Mouse (Mus musculus) limb, embryonic 14.5 days (tissue): ENCODE data around the gene Smg6. TPM values are rescaled to one million over a fixed set of nuclear protein-coding genes. Genes with fewer than 3 reads are reported as not detected.

Source experiments
- ATAC-seq: fragments of 200-750 bp; cut with Nextera tagmentation; 2 replicates; pipeline ENCODE4 v1.8.0; 2017; ENCODE audit warnings: low read depth, moderate number of reproducible peaks, moderate TSS enrichment; ENCODE audit not compliant: low FRiP score
- DNase-seq: peaks from one replicate; pipeline ENCODE4 v3.0.0-alpha.2; 2015; ENCODE audit warnings: low spot score
- H3K27ac ChIP-seq: fragments of 300-500 bp; sonication (generic); replicated peaks from 2 replicates; pipeline ENCODE4 v1.5.1; 2014; ENCODE audit warnings: low read depth, mild to moderate bottlenecking, low read length, moderate library complexity, mixed read lengths
- H3K27me3 ChIP-seq: fragments of 300-500 bp; sonication (generic); 2 replicates; pipeline ENCODE4 v1.6.1; 2014; ENCODE audit warnings: low read length, mixed read lengths; ENCODE audit not compliant: control insufficient read depth, insufficient read depth
- H3K36me3 ChIP-seq: fragments of 300-500 bp; sonication (generic); 2 replicates; pipeline ENCODE4 v1.6.1; 2014; ENCODE audit warnings: mild to moderate bottlenecking, low read length, moderate library complexity, mixed read lengths; ENCODE audit not compliant: control insufficient read depth, insufficient read depth
- H3K4me1 ChIP-seq: fragments of 300-500 bp; sonication (generic); 2 replicates; pipeline ENCODE4 v1.6.1; 2014; ENCODE audit warnings: antibody characterized with exemption, low read length, mixed read lengths; ENCODE audit not compliant: control insufficient read depth, insufficient read depth
- H3K4me2 ChIP-seq: fragments of 300-500 bp; sonication (generic); replicated peaks from 2 replicates; pipeline ENCODE4 v1.6.1; 2014; ENCODE audit warnings: low read depth, mild to moderate bottlenecking, low read length, moderate library complexity; ENCODE audit not compliant: severe bottlenecking
- H3K4me3 ChIP-seq: fragments of 300-500 bp; sonication (generic); replicated peaks from 2 replicates; pipeline ENCODE4 v1.5.1; 2014; ENCODE audit warnings: low read length
- H3K9ac ChIP-seq: fragments of 300-500 bp; sonication (generic); 2 replicates; pipeline ENCODE4 v1.6.1; 2014; ENCODE audit warnings: mild to moderate bottlenecking, low read depth, low read length, moderate library complexity; ENCODE audit not compliant: severe bottlenecking
- H3K9me3 ChIP-seq: fragments of 300-500 bp; sonication (generic); 2 replicates; pipeline ENCODE4 v1.6.1; 2016; ENCODE audit warnings: low read length; ENCODE audit not compliant: control insufficient read depth
- POLR2A ChIP-seq: fragments of 200-500 bp; IDR thresholded peaks from 2 replicates; pipeline ENCODE4 v1.8.0; 2012; ENCODE audit warnings: inconsistent platforms, mild to moderate bottlenecking, moderate library complexity, borderline replicate concordance; ENCODE audit not compliant: insufficient read depth, insufficient read length; ENCODE audit errors: extremely low read depth
- WGBS: fragments of 180-500 bp; shearing (Covaris S2); extraction: QIAGEN DNeasy Blood & Tissue Kit; methylation state at CpG from one replicate; pipeline ENCODE4 v1.1.7; 2014; 5-methylcytosine and 5-hydroxymethylcytosine counted together
- polyA plus RNA-seq, 2 experiments: library from polyadenylated mRNA; depleted of rRNA in 1 of 2; stranded (reverse) in 1 of 2; unstranded in 1 of 2; fragments of >200 nt; fragmentation: Nextera tagmentation in 1 of 2; extraction: Ambion mirVana in 1 of 2; gene quantifications; 2 replicates each; pipeline versions ENCODE4 v1.2.1 to v1.2.3; 2012 to 2014

Gene Smg6
- polyA plus RNA-seq, 2 experiments: 16.0 to 36.5 TPM

GRCm38 (mm10) chr11:75158432-75158831, 232.8 kb downstream of the Smg6 start:
- no peak for TF ChIP-seq POLR2A
- no peaks in the 10 kb centered on the region for H3K27me3 ChIP-seq
- no peak overlapping the region for H3K9ac ChIP-seq
- H3K36me3 ChIP-seq: peaks cover 45% of the 10 kb centered on the region
- no peaks in the 10 kb centered on the region for H3K9me3 ChIP-seq
- no peak overlapping the region for H3K4me3 ChIP-seq
- no peak overlapping the region for H3K4me2 ChIP-seq
- no peak overlapping the region for H3K27ac ChIP-seq
- no peak for ATAC-seq
- 90% methylated on average over 14 of the region's 14 CpGs for WGBS
- DNase-seq: no peak
- H3K4me1 ChIP-seq: peaks cover 29% of the 10 kb centered on the region

GRCm38 (mm10) chr11:75159564-75159963, 233.9 kb downstream of the Smg6 start:
- 70% methylated on average over 2 of the region's 2 CpGs for WGBS
- peak; percentile 6; the same call in 1 of the 2 replicates for ATAC-seq
- H3K36me3 ChIP-seq: peaks cover 54% of the 10 kb centered on the region

GRCm38 (mm10) chr11:75160954-75161353, 235.3 kb downstream of the Smg6 start:
- Histone ChIP-seq H3K36me3 (peaks cover 68% of the 10 kb centered on the region), H3K27ac (peak overlapping the region; percentile 21; the same call in 1 of the 2 replicates), H3K9ac (no peak overlapping the region), H3K4me3 (no peak overlapping the region), H3K4me2 (no peak overlapping the region), H3K9me3 (no peaks in the 10 kb centered on the region), H3K4me1 (peaks cover 42% of the 10 kb centered on the region), H3K27me3 (peaks cover 17% of the 10 kb centered on the region)
- WGBS: 86% methylated on average over 7 of the region's 7 CpGs
- TF ChIP-seq POLR2A: no peak
- DNase-seq (no peak), ATAC-seq (no peak)

More at GRCm38 (mm10) chr11:75159564-75159963, 233.9 kb downstream of the Smg6 start:
- Histone ChIP-seq H3K4me1 (peaks cover 36% of the 10 kb centered on the region), H3K9me3 (no peaks in the 10 kb centered on the region), H3K27ac (no peak overlapping the region), H3K27me3 (peaks cover 3% of the 10 kb centered on the region), H3K9ac (no peak overlapping the region), H3K4me2 (no peak overlapping the region), H3K4me3 (no peak overlapping the region)
- no peak for DNase-seq
- TF ChIP-seq POLR2A: no peak

- Histone ChIP-seq H3K27ac (peak overlapping the region; percentile 21; the same call in 1 of the 2 replicates), H3K9me3 (no peaks in the 10 kb centered on the region), H3K36me3 (peaks cover 73% of the 10 kb centered on the region), H3K27me3 (peaks cover 22% of the 10 kb centered on the region), H3K9ac (no peak overlapping the region), H3K4me2 (no peak overlapping the region), H3K4me3 (no peak overlapping the region), H3K4me1 (peaks cover 43% of the 10 kb centered on the region)
- no peak for TF ChIP-seq POLR2A
- ATAC-seq: no peak
- 54% methylated on average over 4 of the region's 4 CpGs for WGBS
- no peak for DNase-seq
These were observed 235.9 kb downstream of the Smg6 start for GRCm38 (mm10) chr11:75161417-75162008.

- Histone ChIP-seq H3K27me3 (peaks cover 32% of the 10 kb centered on the region), H3K27ac (no peak overlapping the region), H3K4me1 (peaks cover 39% of the 10 kb centered on the region), H3K9me3 (no peaks in the 10 kb centered on the region), H3K4me2 (0 out of 2 replicates have a peak overlapping the region, but pooled peaks have one; percentile 7), H3K9ac (0 out of 2 replicates have a peak overlapping the region, but pooled peaks have one; percentile 82), H3K36me3 (peaks cover 83% of the 10 kb centered on the region), H3K4me3 (no peak overlapping the region)
- 90% methylated on average over 12 of the region's 12 CpGs for WGBS
- no peak for TF ChIP-seq POLR2A
- ATAC-seq (no peak), DNase-seq (no peak)
These were observed 237.0 kb downstream of the Smg6 start for GRCm38 (mm10) chr11:75162591-75163080.

GRCm38 (mm10) chr11:75163379-75163778, 237.8 kb downstream of the Smg6 start:
- 76% methylated on average over 6 of the region's 6 CpGs for WGBS
- Histone ChIP-seq H3K9ac (peak overlapping the region; percentile 82), H3K36me3 (peaks cover 83% of the 10 kb centered on the region), H3K4me1 (peaks cover 39% of the 10 kb centered on the region), H3K9me3 (no peaks in the 10 kb centered on the region), H3K27me3 (peaks cover 39% of the 10 kb centered on the region), H3K4me3 (peak overlapping the region; percentile 59; the same call in 1 of the 2 replicates), H3K4me2 (peak overlapping the region; percentile 85), H3K27ac (peak overlapping the region; percentile 19; the same call in 1 of the 2 replicates)
- ATAC-seq (no peak), DNase-seq (no peak)
- no peak for TF ChIP-seq POLR2A
